Mouse (Mus musculus): ENCODE data around the gene Lpin1. TPM values are rescaled to one million over a fixed set of nuclear protein-coding genes. Genes with fewer than 3 reads are reported as not detected.
A peak's percentile ranks its signal among the peaks of the same experiment; 100 is the strongest.

Lpin1 gene
- polyA plus RNA-seq, 1 experiment from 2014 or later, result 14.3 TPM

DNA sequence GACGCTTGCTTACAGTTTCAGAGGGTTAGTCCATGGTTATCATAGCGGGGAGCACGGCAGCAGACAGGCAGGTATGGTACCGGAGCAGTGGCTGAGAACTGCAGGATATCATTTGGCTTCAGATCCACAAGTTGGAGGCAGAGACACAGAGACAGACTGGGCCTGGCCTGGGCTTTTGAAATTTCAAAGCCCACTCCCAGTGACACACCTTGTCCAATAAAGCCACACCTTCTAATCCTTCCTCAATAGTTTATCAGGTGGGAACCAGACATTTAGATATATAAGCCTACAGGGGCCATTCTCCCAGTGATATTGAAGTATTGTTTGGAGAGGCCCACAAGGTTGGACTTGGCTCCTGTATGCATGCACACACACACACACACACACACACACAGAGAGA is 8.5 kb downstream of the Lpin1 start:
- 74% methylated on average over 4 of the region's 4 CpGs for WGBS (ENCODE audit: insufficient replicate concordance)
- no peak overlapping the region for H3K4me3 ChIP-seq (ENCODE audit: low read depth, low read length)
- H3K36me3 ChIP-seq (replicated peaks; ENCODE audit: insufficient read depth, low read length), result no peaks in the 10 kb centered on the region
- H3K27ac ChIP-seq (ENCODE audit: low read depth), result no peak overlapping the region
- TF ChIP-seq CTCF (IDR thresholded peaks at IDR 0.05; ENCODE audit: low read depth), result no peak
- H3K27me3 ChIP-seq (ENCODE audit: insufficient read depth, low read length), result no peaks in the 10 kb centered on the region
- DNase-seq (no peak), ATAC-seq (no peak)
- H3K4me1 ChIP-seq (ENCODE audit: insufficient read depth), result no peaks in the 10 kb centered on the region
- no peak overlapping the region for H3K9ac ChIP-seq (replicated peaks)
- no peaks in the 10 kb centered on the region for H3K9me3 ChIP-seq (ENCODE audit: low read length)
- no peak overlapping the region for H3K4me2 ChIP-seq (ENCODE audit: low read depth, low read length)

DNA sequence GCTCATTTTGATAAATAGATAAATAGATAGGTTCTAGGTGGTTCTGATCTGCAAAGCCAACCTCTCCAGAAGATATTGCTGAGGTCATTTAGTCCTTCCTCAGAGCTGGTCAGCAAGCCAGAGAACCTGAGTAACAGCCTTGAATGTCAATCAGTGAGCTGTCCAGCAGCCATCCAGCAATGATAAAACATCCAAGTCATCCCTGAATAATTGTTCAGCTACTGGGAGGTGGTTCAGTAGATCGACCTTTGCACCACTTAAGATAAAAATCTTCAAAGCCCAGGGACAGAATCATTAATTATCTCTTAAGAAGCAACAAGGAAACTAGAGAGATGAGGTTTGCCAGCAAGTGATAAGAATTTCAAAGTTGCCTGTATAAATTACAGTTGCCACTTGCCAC is 10.4 kb downstream of the Lpin1 start:
- Histone ChIP-seq H3K36me3 (replicated peaks; ENCODE audit: insufficient read depth, low read length) (no peaks in the 10 kb centered on the region), H3K9ac (replicated peaks) (no peak overlapping the region), H3K4me1 (ENCODE audit: insufficient read depth) (no peaks in the 10 kb centered on the region), H3K27ac (ENCODE audit: low read depth) (no peak overlapping the region), H3K4me2 (ENCODE audit: low read depth, low read length) (no peak overlapping the region), H3K4me3 (ENCODE audit: low read depth, low read length) (no peak overlapping the region), H3K9me3 (ENCODE audit: low read length) (no peaks in the 10 kb centered on the region), H3K27me3 (ENCODE audit: insufficient read depth, low read length) (no peaks in the 10 kb centered on the region)
- TF ChIP-seq CTCF (IDR thresholded peaks at IDR 0.05; ENCODE audit: low read depth), result no peak
- TF ChIP-seq EP300 (IDR thresholded peaks at IDR 0.05; ENCODE audit: low read depth), result no peak
- no peak for DNase-seq
- ATAC-seq, result no peak
- WGBS (ENCODE audit: insufficient replicate concordance), result 22% methylated on average over 1 of the region's 1 CpGs

DNA sequence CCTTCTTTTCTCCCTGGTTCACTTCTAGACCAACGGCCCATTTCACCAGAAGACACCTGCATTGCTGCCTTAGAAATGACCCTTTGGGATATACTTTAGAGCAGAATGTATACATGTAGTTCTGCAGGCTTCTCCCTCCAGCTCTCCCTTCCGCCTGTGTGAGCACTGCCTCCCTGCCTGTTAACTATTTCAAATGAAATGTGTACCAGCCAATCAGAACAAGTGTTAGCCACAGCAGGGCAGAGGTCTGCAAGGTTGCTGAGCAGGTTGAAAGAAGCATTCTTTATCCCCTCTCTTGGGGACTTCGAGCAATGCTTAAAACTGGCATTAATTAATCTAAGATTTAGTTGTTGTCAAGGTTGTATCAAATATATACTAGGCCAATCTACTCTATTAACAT is 11.4 kb downstream of the Lpin1 start:
- Histone ChIP-seq H3K27ac (ENCODE audit: low read depth) (no peak overlapping the region), H3K36me3 (replicated peaks; ENCODE audit: insufficient read depth, low read length) (no peaks in the 10 kb centered on the region), H3K27me3 (ENCODE audit: insufficient read depth, low read length) (no peaks in the 10 kb centered on the region), H3K9me3 (ENCODE audit: low read length) (no peaks in the 10 kb centered on the region), H3K9ac (replicated peaks) (no peak overlapping the region), H3K4me3 (ENCODE audit: low read depth, low read length) (no peak overlapping the region), H3K4me1 (ENCODE audit: insufficient read depth) (no peaks in the 10 kb centered on the region), H3K4me2 (ENCODE audit: low read depth, low read length) (no peak overlapping the region)
- ATAC-seq, result no peak
- DNase-seq, result no peak
- 65% methylated on average over 3 of the region's 3 CpGs for WGBS (ENCODE audit: insufficient replicate concordance)
- TF ChIP-seq CTCF (IDR thresholded peaks at IDR 0.05; ENCODE audit: low read depth) (no peak), EP300 (IDR thresholded peaks at IDR 0.05; ENCODE audit: low read depth) (no peak)

DNA sequence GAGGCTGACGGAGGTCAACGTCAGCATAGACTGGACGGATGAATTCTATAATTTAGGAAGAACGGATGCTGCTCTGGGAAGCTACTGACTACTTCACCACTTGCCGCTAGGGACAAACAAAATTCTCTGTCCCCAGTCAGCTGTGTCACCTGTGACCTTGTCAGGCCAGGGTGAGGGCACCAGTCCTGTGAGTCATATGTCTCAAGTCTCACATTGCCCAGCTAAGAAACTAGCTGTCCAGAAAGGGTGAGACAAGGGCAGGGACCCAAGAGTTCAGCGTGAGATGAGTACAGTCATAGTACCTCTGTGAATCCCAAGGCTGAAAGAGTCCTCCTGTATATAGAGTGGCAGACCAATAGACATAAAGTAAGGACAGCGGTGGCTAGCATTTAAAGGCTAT is 17.0 kb downstream of the Lpin1 start:
- DNase-seq (no peak), ATAC-seq (no peak)
- Histone ChIP-seq H3K27ac (ENCODE audit: low read depth) (no peak overlapping the region), H3K4me3 (ENCODE audit: low read depth, low read length) (no peak overlapping the region), H3K4me2 (ENCODE audit: low read depth, low read length) (no peak overlapping the region), H3K9ac (replicated peaks) (no peak overlapping the region), H3K9me3 (ENCODE audit: low read length) (no peaks in the 10 kb centered on the region), H3K27me3 (ENCODE audit: insufficient read depth, low read length) (no peaks in the 10 kb centered on the region), H3K4me1 (ENCODE audit: insufficient read depth) (peaks cover 18% of the 10 kb centered on the region), H3K36me3 (replicated peaks; ENCODE audit: insufficient read depth, low read length) (no peaks in the 10 kb centered on the region)
- TF ChIP-seq CTCF (IDR thresholded peaks at IDR 0.05; ENCODE audit: low read depth) (no peak), EP300 (IDR thresholded peaks at IDR 0.05; ENCODE audit: low read depth) (no peak)
- 88% methylated on average over 7 of the region's 7 CpGs for WGBS (ENCODE audit: insufficient replicate concordance)

DNA sequence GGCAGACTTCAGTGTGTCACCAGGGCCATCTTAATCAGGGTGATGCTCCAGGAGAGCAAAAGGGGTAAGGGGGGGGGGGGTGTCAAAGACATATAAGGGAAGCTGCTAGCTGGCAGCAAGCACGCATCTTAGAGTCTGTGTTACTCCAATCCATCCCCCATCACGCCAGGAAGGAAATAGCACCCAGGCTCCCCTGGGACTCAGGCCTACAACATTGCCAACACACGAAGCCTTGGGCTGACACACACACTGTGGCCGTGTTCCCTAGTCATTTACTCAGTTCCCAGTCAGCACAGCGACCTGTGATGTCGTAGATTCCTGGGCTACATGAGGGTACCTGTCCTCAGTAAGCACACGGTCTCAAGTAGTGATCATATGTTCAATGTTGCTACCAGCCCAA is 17.8 kb downstream of the Lpin1 start:
- Histone ChIP-seq H3K27me3 (ENCODE audit: insufficient read depth, low read length) (no peaks in the 10 kb centered on the region), H3K4me3 (ENCODE audit: low read depth, low read length) (no peak overlapping the region), H3K9ac (replicated peaks) (no peak overlapping the region), H3K36me3 (replicated peaks; ENCODE audit: insufficient read depth, low read length) (no peaks in the 10 kb centered on the region), H3K9me3 (ENCODE audit: low read length) (no peaks in the 10 kb centered on the region), H3K27ac (ENCODE audit: low read depth) (no peak overlapping the region), H3K4me2 (ENCODE audit: low read depth, low read length) (no peak overlapping the region), H3K4me1 (ENCODE audit: insufficient read depth) (peaks cover 20% of the 10 kb centered on the region)
- ATAC-seq (no peak), DNase-seq (no peak)
- TF ChIP-seq CTCF (IDR thresholded peaks at IDR 0.05; ENCODE audit: low read depth) (no peak), EP300 (IDR thresholded peaks at IDR 0.05; ENCODE audit: low read depth) (no peak)
- 73% methylated on average over 7 of the region's 7 CpGs for WGBS (ENCODE audit: insufficient replicate concordance)

DNA sequence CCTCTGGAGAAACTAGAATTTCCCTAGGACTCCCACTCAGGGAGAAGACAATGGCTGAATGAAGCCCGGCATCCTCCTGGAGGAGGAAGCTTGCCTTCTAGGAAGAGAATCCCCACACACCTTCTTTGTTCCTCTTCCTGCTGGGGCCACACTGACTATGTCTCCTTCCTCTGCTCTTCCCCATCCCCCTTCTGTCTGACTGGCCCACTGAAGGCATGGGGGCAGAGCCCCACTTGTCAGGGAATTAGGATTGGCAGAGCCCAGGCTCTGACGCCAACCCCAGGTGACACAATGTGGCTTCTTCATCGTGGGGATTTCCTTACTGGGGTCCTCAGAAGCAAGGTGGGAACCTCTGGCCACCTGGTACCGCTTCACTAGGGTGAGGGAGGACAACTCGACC is 18.3 kb downstream of the Lpin1 start:
- Histone ChIP-seq H3K36me3 (replicated peaks; ENCODE audit: insufficient read depth, low read length) (no peaks in the 10 kb centered on the region), H3K4me1 (ENCODE audit: insufficient read depth) (peaks cover 23% of the 10 kb centered on the region), H3K9me3 (ENCODE audit: low read length) (no peaks in the 10 kb centered on the region), H3K9ac (replicated peaks) (peak overlapping the region; percentile 26; the same call in 1 of the 2 replicates), H3K27ac (ENCODE audit: low read depth) (peak overlapping the region; percentile 96), H3K4me3 (ENCODE audit: low read depth, low read length) (no peak overlapping the region), H3K27me3 (ENCODE audit: insufficient read depth, low read length) (no peaks in the 10 kb centered on the region), H3K4me2 (ENCODE audit: low read depth, low read length) (no peak overlapping the region)
- ATAC-seq (no peak), DNase-seq (no peak)
- TF ChIP-seq CTCF (IDR thresholded peaks at IDR 0.05; ENCODE audit: low read depth), result no peak
- no peak for TF ChIP-seq EP300 (IDR thresholded peaks at IDR 0.05; ENCODE audit: low read depth)
- 53% methylated on average over 5 of the region's 5 CpGs for WGBS (ENCODE audit: insufficient replicate concordance)

Measured in liver, postnatal 0 days (tissue).